Mouse (Mus musculus): ENCODE measurements around the gene Gm10073. TPM values are rescaled to one million over a fixed set of nuclear protein-coding genes. Genes with fewer than 3 reads are reported as not detected.
A peak's percentile ranks its signal among the peaks of the same experiment; 100 is the strongest.

Gene Gm10073
- total and polyA plus RNA-seq, 3 experiments = 21.6 to 224 (median 117) TPM

DNA sequence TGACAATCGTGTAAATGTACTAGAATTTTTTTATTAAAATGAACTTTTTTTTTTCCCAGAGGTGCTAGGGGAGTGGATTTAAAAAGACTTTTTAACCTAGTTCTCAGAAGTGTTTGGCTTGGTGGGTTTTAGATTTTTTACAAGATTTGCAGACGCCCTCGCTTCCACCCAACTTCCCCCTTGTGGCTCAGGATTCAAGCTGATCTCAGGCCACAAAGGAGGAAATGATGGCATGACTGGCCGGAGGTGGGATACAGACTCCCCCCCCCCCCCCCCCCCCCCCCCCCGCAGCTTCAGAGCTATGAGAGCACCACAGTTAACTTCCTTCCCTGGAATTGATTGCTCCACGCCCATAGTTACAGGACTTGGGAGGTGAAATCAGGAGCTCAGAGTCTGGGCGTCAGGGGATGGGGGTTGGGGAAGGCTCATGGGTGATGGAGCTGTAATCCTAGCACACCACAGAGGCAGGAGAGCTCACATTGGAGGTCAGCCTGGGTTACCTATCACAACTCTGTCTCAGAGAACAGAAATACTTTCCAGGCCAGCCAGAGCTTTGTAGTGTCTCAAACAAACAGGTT is 17.1 kb downstream of the Gm10073 start:
- peaks cover 5 to 14% of the 10 kb centered on the region in 2 experiments for H3K4me1 ChIP-seq (ENCODE audit: control insufficient read depth in 1 of 2, insufficient read depth in 2 of 2)
- no peaks in the 10 kb centered on the region for H3K79me2 ChIP-seq (replicated peaks; ENCODE audit: control insufficient read depth, extremely low read depth, insufficient read depth, poor library complexity, severe bottlenecking)
- H3K27ac ChIP-seq (ENCODE audit: insufficient read depth, low read depth) = no peak overlapping the region
- TF ChIP-seq USF2 (conservative IDR thresholded peaks at IDR 0.05; ENCODE audit: low read depth, low read length) (no peak), ETS1 (conservative IDR thresholded peaks at IDR 0.05; ENCODE audit: low read depth, low read length) (no peak), CHD2 (IDR thresholded peaks at IDR 0.05; ENCODE audit: low read length) (no peak), RAD21 (IDR thresholded peaks at IDR 0.05; ENCODE audit: low read depth, low read length) (no peak), ZMIZ1 (IDR thresholded peaks at IDR 0.05; ENCODE audit: low read depth, low read length) (no peak), ELF1 (IDR thresholded peaks at IDR 0.05; ENCODE audit: low read depth, low read length) (no peak), JUN (IDR thresholded peaks at IDR 0.05; ENCODE audit: insufficient read depth, low read depth, low read length) (no peak), USF1 (IDR thresholded peaks at IDR 0.05; ENCODE audit: low read depth, low read length) (no peak), TBP (conservative IDR thresholded peaks at IDR 0.05; ENCODE audit: low read depth, low read length) (no peak), NELFE (IDR thresholded peaks at IDR 0.05; ENCODE audit: low read depth, low read length) (no peak), SMC3 (IDR thresholded peaks at IDR 0.05; ENCODE audit: low read depth, low read length) (no peak), KAT2A (IDR thresholded peaks at IDR 0.05; ENCODE audit: insufficient replicate concordance, low read length) (no peak), EP300 (IDR thresholded peaks at IDR 0.05; ENCODE audit: low read length) (no peak), MEF2A (IDR thresholded peaks at IDR 0.05; ENCODE audit: borderline replicate concordance, low read depth, low read length) (no peak)
- in situ Hi-C loops (cut with MboI; ENCODE audit: low pct_ligation_motif_present, low pct_unique_long_range_greater_than_20kb, low sequenced_read_pairs) (no loop called here), dilution Hi-C loops (cut with MboI; ENCODE audit: extremely low pct_ligation_motif_present, extremely low pct_unique_long_range_greater_than_20kb, low sequenced_read_pairs) (no loop called here)
- H3K4me2 ChIP-seq (ENCODE audit: insufficient read depth, low read depth, poor library complexity, severe bottlenecking) = no peak overlapping the region
- H3K9me3 ChIP-seq (replicated peaks; ENCODE audit: low read length) = no peaks in the 10 kb centered on the region
- no peaks in the 10 kb centered on the region for H3K27me3 ChIP-seq (replicated peaks)
- DNase-seq (ENCODE audit: extremely low read depth) = no peak
- no peak overlapping the region for H3K4me3 ChIP-seq (replicated peaks in 1 of 3; ENCODE audit: low read depth in 2 of 3, low read length in 2 of 3, poor library complexity in 1 of 3)
- no peaks in the 10 kb centered on the region for H3K36me3 ChIP-seq (replicated peaks in 1 of 2; ENCODE audit: control insufficient read depth in 1 of 2, insufficient read depth in 1 of 2, low read length in 1 of 2)
- H3K9ac ChIP-seq (ENCODE audit: insufficient read depth, low read depth) = no peak overlapping the region

DNA sequence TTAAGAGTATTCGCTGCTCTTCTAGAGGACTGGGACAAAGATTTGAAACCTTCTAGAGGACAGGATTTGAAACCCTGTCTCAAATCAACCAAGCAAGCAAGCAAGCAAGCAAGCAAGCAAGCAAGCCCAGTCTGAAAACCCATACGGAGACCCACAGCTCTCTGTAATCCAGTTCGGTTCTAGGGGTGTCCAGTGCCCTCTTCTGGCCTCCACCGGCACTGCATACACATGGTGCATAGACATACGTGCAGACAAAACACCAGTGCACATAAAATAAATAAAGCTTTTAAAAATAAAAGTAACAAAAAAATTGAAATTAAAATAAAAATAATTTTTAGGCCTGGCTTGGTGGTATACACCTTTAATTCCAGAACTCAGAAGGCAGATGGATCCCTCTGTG is 19.2 kb downstream of the Gm10073 start:
- Histone ChIP-seq H3K9me3 (replicated peaks; ENCODE audit: low read length) (no peaks in the 10 kb centered on the region), H3K79me2 (replicated peaks; ENCODE audit: control insufficient read depth, extremely low read depth, insufficient read depth, poor library complexity, severe bottlenecking) (no peaks in the 10 kb centered on the region), H3K4me2 (ENCODE audit: insufficient read depth, low read depth, poor library complexity, severe bottlenecking) (no peak overlapping the region), H3K27ac (ENCODE audit: insufficient read depth, low read depth) (no peak overlapping the region), H3K4me1 (ENCODE audit: control insufficient read depth in 1 of 2, insufficient read depth in 2 of 2) (no peaks in the 10 kb centered on the region), H3K9ac (ENCODE audit: insufficient read depth, low read depth) (no peak overlapping the region), H3K4me3 (replicated peaks in 1 of 3; ENCODE audit: low read depth in 2 of 3, low read length in 2 of 3, poor library complexity in 1 of 3) (no peak overlapping the region), H3K36me3 (replicated peaks in 1 of 2; ENCODE audit: control insufficient read depth in 1 of 2, insufficient read depth in 1 of 2, low read length in 1 of 2) (no peaks in the 10 kb centered on the region), H3K27me3 (replicated peaks) (no peaks in the 10 kb centered on the region)
- TF ChIP-seq USF2 (conservative IDR thresholded peaks at IDR 0.05; ENCODE audit: low read depth, low read length) (no peak), MEF2A (IDR thresholded peaks at IDR 0.05; ENCODE audit: borderline replicate concordance, low read depth, low read length) (no peak), CTCF (conservative IDR thresholded peaks at IDR 0.05 in 1 of 2, IDR thresholded peaks at IDR 0.05 in 1 of 2; ENCODE audit: low read depth in 2 of 2, low read length in 2 of 2) (0 out of 4 replicates have a peak, but pooled peaks of 1 of the 2 experiments have one; percentile 16), SIN3A (IDR thresholded peaks at IDR 0.05; ENCODE audit: low read length) (no peak)
- no peak for DNase-seq (ENCODE audit: extremely low read depth)
- in situ Hi-C loops (cut with MboI; ENCODE audit: low pct_ligation_motif_present, low pct_unique_long_range_greater_than_20kb, low sequenced_read_pairs) = no loop called here
- dilution Hi-C loops (cut with MboI; ENCODE audit: extremely low pct_ligation_motif_present, extremely low pct_unique_long_range_greater_than_20kb, low sequenced_read_pairs) = no loop called here
